Mouse (Mus musculus) hindbrain, embryonic 13.5 days (tissue): ENCODE data around the gene AW011738. TPM values are rescaled to one million over a fixed set of nuclear protein-coding genes. Genes with fewer than 3 reads are reported as not detected.

ENCODE experiments used
- ATAC-seq: fragments of 200-750 bp; cut with Nextera tagmentation; 2 replicates; pipeline ENCODE4 v1.8.0; 2017; ENCODE audit warnings: moderate TSS enrichment; ENCODE audit not compliant: low FRiP score
- H3K27ac ChIP-seq: fragments of 300-500 bp; sonication (generic); 2 replicates; pipeline ENCODE4 v1.5.1; 2015; ENCODE audit warnings: inconsistent platforms, mild to moderate bottlenecking, moderate library complexity
- H3K27me3 ChIP-seq: fragments of 300-500 bp; sonication (generic); 2 replicates; pipeline ENCODE4 v1.6.1; 2015; ENCODE audit warnings: mild to moderate bottlenecking, inconsistent platforms
- H3K36me3 ChIP-seq: fragments of 300-500 bp; sonication (generic); 2 replicates; pipeline ENCODE4 v1.6.1; 2015; ENCODE audit warnings: mild to moderate bottlenecking, inconsistent platforms
- H3K4me1 ChIP-seq: fragments of 300-500 bp; sonication (generic); replicated peaks from 2 replicates; pipeline ENCODE4 v1.6.1; 2015; ENCODE audit warnings: inconsistent platforms
- H3K4me2 ChIP-seq: fragments of 300-500 bp; sonication (generic); 2 replicates; pipeline ENCODE4 v1.6.1; 2015; ENCODE audit warnings: inconsistent platforms, mild to moderate bottlenecking, moderate library complexity
- H3K4me3 ChIP-seq: fragments of 300-500 bp; sonication (generic); 2 replicates; pipeline ENCODE4 v1.5.1; 2015; ENCODE audit warnings: mild to moderate bottlenecking, inconsistent platforms
- H3K9ac ChIP-seq: fragments of 300-500 bp; sonication (generic); 2 replicates; pipeline ENCODE4 v1.6.1; 2015; ENCODE audit warnings: mild to moderate bottlenecking, inconsistent platforms
- H3K9me3 ChIP-seq: fragments of 300-500 bp; sonication (generic); 2 replicates; pipeline ENCODE4 v1.6.1; 2016; ENCODE audit warnings: inconsistent platforms
- WGBS: fragments of 180-500 bp; shearing (Covaris S2); methylation state at CpG from one replicate; pipeline ENCODE4 v1.1.7; 2015; 5-methylcytosine and 5-hydroxymethylcytosine counted together
- polyA plus RNA-seq: library from polyadenylated mRNA; unstranded; fragments of >200 nt; fragmentation: Nextera tagmentation; extraction: Ambion mirVana; gene quantifications from 2 replicates; pipeline ENCODE4 v1.2.1, GENCODE M21; 2015

Gene AW011738
- polyA plus RNA-seq, 1 experiment from 2014 or later, result 6.8 TPM

DNA sequence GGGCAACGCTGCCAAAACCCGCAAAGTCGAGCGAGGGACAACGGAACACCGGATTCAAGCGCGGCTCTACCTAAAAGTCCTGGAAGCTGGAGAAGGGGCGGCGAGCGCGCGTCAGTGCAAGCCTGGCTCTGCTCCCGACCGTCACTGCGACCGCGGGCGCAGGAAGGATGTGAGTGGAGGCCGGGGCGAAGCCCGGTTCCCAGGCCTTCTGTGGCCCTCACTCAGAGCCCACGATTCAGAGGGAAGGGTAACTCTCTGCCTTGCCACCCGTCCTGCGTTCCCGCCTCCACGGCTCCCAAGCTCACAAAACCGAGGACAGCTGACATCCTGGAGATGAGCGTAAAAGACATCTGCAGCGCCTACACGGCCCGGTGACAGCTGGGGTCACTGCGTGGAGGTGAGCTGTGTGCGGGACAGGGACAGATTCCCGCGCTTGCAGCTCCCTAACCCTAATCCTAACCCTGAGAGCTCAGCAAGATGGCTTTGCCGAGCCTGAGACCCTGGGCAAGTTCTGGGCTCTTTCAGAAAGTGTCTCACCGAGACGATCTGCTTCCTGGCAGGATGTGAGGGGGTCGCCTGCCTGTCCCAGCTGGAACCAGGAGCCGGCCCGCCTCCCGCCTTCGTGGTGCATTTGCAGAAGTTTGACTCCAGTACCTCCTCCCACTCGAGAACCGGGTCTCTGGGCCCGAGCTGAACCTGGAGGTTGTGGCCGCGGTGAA, 468 bp downstream of the AW011738 start:
- Histone ChIP-seq H3K9me3 (no peaks in the 10 kb centered on the region), H3K36me3 (no peaks in the 10 kb centered on the region), H3K27me3 (peaks cover 16% of the 10 kb centered on the region; the same call in 1 of the 2 replicates), H3K9ac (peak overlapping the region; percentile 81), H3K4me2 (peak overlapping the region; percentile 94), H3K27ac (peak overlapping the region; percentile 44), H3K4me1 (peaks cover 33% of the 10 kb centered on the region), H3K4me3 (peak overlapping the region; percentile 61)
- ATAC-seq, result peak; percentile 72
- WGBS, result under 1% methylated on average over 49 of the region's 49 CpGs

DNA sequence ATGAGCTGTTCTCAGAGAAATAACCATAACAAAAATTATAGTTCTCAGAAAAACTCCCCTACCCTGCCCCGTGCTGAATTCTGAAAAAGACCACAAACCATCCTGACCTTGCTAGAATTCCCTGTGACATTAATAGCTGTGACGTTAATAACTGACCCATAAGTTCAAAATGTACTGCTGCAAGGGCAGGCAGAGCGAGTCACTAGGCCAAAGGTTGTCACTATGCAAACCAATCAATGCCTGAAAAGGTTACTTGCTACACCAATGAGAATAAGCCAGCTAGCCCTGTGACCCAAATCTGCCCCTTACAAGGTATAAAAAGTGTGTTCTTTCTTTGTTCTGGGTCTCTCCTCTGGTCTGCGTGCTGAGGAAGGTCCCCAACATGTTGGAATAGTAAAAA, 5.8 kb downstream of the AW011738 start:
- Histone ChIP-seq H3K36me3 (no peaks in the 10 kb centered on the region), H3K4me2 (no peak overlapping the region), H3K4me3 (no peak overlapping the region), H3K9ac (no peak overlapping the region), H3K9me3 (no peaks in the 10 kb centered on the region), H3K4me1 (peaks cover 19% of the 10 kb centered on the region), H3K27ac (no peak overlapping the region), H3K27me3 (peaks cover 11% of the 10 kb centered on the region; the same call in 1 of the 2 replicates)
- WGBS, result 96% methylated on average over 4 of the region's 4 CpGs
- ATAC-seq, result no peak

DNA sequence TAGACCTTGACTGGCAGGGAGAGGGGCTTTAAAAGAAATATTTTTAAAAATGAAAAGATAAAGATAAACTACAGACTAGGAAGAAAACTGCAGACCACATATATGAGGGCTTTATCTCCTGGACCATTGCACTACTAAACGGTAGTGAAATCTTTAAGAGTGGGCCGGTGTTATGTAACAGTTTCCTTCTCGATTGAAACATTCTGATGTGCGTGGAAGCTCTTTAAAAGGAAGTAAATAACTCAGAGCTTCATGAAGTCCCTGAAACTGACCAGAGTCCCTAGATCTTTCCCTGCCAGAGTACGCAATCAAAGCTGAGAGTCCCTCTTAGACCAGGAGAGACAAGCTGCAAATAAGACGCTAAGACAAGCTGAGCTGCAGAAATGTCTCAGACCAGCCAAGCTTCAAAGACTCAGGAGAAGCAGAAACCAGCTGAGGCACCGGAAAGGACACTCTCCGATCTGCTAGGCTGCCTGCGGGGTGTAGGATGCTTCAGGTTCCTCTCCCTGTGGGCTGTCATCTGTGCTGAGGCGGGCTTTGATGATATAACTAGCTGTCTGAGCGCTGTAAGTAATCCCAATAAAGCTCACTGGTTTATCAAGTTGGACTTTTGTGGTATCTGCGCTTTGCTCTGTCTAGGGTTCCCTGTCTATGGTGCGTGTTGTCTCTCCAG, 7.0 kb downstream of the AW011738 start:
- H3K36me3 ChIP-seq, result no peaks in the 10 kb centered on the region
- H3K9me3 ChIP-seq, result no peaks in the 10 kb centered on the region
- no peaks in the 10 kb centered on the region for H3K27me3 ChIP-seq
- no peak overlapping the region for H3K4me2 ChIP-seq
- WGBS, result 82% methylated on average over 13 of the region's 13 CpGs
- no peak overlapping the region for H3K4me3 ChIP-seq
- H3K27ac ChIP-seq, result no peak overlapping the region
- peaks cover 7% of the 10 kb centered on the region; the same call in 1 of the 2 replicates for H3K4me1 ChIP-seq
- no peak overlapping the region for H3K9ac ChIP-seq
- no peak for ATAC-seq

DNA sequence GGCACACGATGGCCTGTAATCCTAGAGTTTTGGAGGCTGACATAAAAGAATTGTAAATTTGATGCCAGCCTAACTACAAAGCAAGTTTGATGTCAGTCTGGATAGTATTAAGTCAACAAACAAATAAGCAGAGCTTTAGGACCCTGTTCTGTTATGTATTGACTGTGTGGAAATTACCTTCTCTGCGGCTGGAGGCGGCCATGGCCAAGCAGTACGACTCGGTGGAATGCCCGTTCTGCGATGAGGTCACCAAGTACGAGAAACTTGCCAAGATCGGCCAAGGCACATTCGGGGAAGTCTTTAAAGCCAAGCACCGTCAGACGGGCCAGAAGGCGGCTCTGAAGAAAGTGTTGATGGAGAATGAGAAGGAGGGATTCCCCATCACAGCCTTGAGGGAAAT, 10.0 kb downstream of the AW011738 start:
- no peak overlapping the region for H3K27ac ChIP-seq
- H3K4me2 ChIP-seq, result no peak overlapping the region
- no peak for ATAC-seq
- no peaks in the 10 kb centered on the region for H3K36me3 ChIP-seq
- no peaks in the 10 kb centered on the region for H3K9me3 ChIP-seq
- no peak overlapping the region for H3K4me3 ChIP-seq
- H3K9ac ChIP-seq, result no peak overlapping the region
- no peaks in the 10 kb centered on the region for H3K4me1 ChIP-seq
- 94% methylated on average over 13 of the region's 13 CpGs for WGBS
- H3K27me3 ChIP-seq, result no peaks in the 10 kb centered on the region

DNA sequence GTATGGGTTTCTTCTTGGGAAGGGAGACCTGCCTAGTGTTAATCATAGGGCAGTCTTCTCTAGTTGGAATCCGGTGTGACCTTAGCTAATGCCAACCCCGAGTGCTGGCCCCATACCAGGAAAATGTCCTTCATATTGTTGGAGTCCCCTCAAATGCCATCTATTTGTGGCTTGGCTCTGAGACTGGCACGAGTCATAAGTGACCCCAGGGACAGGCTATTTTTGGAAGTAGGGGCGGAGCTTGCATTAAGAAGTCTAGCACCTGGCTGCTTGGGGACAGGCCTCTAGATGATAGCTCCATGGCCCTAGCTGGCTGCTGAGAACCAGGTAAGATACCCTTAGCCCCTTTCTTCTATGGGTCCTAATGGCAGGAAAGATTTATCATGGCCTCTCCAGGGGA, 12.5 kb downstream of the AW011738 start, which contains the start of gene Perm1:
Gene Perm1 (plus strand): TSS at position 220 of the 400 bp plus-strand sequence.
- no peak within 1 kb of the TSS for H3K9ac ChIP-seq
- no peak for ATAC-seq

DNA sequence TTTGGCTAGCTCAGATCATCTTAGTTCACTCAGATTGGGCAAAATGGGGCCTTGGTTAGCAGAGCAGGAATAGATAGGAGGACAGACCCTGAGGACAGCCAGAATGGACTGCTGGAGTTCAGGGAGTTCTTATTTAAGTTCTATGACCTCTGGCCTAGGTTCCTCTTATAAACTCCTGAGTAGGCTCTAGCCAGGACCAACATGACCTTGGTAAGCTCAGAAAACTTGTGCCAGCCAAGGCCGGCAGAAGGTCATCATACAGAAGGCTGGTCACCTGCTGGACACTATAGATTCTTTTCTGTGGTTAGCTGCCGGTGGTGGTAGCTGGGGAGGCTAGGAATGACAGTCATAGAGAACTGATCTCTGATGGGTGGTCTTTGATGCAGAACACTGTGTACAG, 13.1 kb downstream of the AW011738 start:
- H3K9ac ChIP-seq, result no peak overlapping the region
- H3K36me3 ChIP-seq, result peaks cover 12% of the 10 kb centered on the region
- no peak overlapping the region for H3K4me2 ChIP-seq
- no peak overlapping the region for H3K27ac ChIP-seq
- H3K4me1 ChIP-seq, result no peaks in the 10 kb centered on the region
- H3K4me3 ChIP-seq, result no peak overlapping the region
- no peaks in the 10 kb centered on the region for H3K9me3 ChIP-seq
- WGBS, result 91% methylated on average over 2 of the region's 2 CpGs
- H3K27me3 ChIP-seq, result no peaks in the 10 kb centered on the region
- no peak for ATAC-seq

More for the DNA sequence above, 12.5 kb downstream of the AW011738 start, which contains the start of gene Perm1:
- Histone ChIP-seq H3K27ac (no peak within 1 kb of the TSS), H3K27me3 (no peaks in the 10 kb centered on the region), H3K4me1 (no peaks in the 10 kb centered on the region), H3K4me2 (no peak within 1 kb of the TSS), H3K36me3 (peaks cover 9% of the 10 kb centered on the region), H3K4me3 (no peak within 1 kb of the TSS), H3K9me3 (no peaks in the 10 kb centered on the region)
- 78% methylated on average over 4 of the region's 4 CpGs for WGBS

DNA sequence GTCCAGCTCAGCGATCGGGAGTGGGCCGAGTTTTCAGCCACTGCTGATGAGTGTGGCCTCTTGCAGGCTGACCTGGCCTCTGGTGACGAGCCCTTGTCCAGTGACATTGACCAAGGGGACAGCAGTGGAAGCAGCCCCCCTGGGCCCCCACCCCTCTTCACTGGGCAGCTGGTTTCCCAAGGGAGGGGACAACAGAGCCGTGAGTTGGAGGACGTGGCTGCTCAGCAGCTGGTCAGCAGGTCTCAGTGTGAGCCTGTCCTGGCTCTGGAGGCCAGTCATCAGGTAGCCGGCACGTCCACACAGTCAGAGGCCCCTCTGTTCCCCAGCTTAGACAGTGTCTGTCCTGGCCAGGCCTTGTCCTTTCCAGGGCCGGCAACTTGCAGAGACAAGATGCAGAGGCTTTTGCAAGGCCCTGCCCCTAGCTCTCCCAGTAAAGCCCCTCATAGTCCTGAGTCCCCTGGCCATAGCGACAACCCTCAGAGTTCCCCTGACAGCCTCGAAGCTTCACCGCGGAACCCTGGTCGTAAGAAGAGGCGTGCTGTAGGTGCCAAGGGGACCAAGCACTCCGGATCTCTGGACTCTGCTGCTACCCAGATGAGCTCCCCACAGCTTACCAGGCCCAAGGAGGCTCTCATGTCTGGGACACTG, 14.0 kb downstream of the AW011738 start:
- Histone ChIP-seq H3K27ac (no peak overlapping the region), H3K4me2 (no peak overlapping the region), H3K4me3 (no peak overlapping the region), H3K27me3 (no peaks in the 10 kb centered on the region), H3K36me3 (peaks cover 22% of the 10 kb centered on the region), H3K9me3 (no peaks in the 10 kb centered on the region), H3K4me1 (no peaks in the 10 kb centered on the region), H3K9ac (no peak overlapping the region)
- ATAC-seq, result no peak
- WGBS, result 83% methylated on average over 16 of the region's 16 CpGs

DNA sequence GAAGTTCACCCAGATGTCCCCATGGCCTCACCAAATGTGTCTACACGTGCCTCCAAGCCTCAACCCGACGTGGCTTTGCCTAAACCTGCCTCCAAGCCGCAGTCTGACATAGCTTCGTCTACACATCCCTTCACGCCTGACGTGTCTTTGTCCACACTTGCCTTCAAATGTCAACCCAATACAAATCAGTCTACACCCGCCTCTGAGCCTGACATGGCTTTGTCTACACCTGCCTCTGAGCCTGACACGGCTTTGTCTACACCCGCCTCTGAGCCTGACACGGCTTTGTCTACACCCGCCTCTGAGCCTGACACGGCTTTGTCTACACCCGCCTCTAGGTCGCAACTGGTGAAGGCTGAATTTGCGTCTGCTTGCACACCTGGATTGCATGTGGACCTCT, 14.7 kb downstream of the AW011738 start:
- WGBS, result 84% methylated on average over 16 of the region's 16 CpGs

DNA sequence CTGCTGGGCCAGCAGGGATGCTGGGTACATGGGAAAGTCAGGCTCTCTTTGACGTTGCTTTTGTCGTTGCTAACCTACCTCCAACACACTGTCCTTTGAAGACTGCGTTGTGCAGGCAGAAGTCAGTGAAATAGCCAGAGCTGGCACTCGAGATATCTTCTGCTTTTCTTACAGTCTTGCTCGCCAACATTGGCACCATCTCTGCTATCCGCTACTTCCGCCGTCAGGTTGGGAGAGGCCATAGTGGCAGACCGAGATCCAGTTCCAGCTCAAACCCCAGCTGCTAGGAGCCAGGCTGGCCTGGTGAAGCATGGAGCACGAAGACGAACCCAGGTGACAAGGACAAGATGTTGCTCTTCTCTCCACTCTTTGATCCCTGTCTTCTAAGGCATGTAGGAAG, 16.8 kb downstream of the AW011738 start:
- Histone ChIP-seq H3K4me1 (no peaks in the 10 kb centered on the region), H3K9me3 (no peaks in the 10 kb centered on the region), H3K4me2 (no peak overlapping the region), H3K27me3 (no peaks in the 10 kb centered on the region), H3K4me3 (no peak overlapping the region), H3K36me3 (peaks cover 44% of the 10 kb centered on the region), H3K9ac (no peak overlapping the region), H3K27ac (no peak overlapping the region)
- WGBS, result 90% methylated on average over 11 of the region's 11 CpGs
- ATAC-seq, result no peak

More for the DNA sequence above, 14.7 kb downstream of the AW011738 start:
- Histone ChIP-seq H3K27ac (no peak overlapping the region), H3K36me3 (peaks cover 28% of the 10 kb centered on the region), H3K27me3 (no peaks in the 10 kb centered on the region), H3K4me3 (no peak overlapping the region), H3K9ac (no peak overlapping the region), H3K4me2 (no peak overlapping the region), H3K4me1 (no peaks in the 10 kb centered on the region), H3K9me3 (no peaks in the 10 kb centered on the region)
- ATAC-seq, result no peak

DNA sequence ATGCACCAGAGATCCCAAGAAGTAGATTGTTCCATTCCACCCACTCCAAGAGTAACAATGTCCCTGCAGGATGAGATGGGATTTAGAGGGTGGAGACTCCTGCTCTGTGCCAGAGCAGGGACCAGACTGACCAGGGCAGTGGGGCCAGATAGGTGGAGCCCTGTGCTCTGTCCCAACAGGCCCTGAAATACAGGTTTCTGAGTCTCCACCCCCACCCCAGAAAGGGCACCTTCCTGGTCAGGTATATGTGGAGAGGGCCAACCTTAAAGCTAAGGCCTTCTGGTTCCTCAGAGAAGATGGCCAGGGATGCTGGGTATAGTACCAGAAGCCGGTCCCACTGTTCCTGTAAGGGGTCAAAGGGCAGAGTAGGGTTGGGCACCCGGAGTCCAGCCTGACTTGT, 21.2 kb downstream of the AW011738 start:
- no peak overlapping the region for H3K27ac ChIP-seq
- no peaks in the 10 kb centered on the region for H3K27me3 ChIP-seq
- H3K4me1 ChIP-seq, result peaks cover 10% of the 10 kb centered on the region
- peaks cover 54% of the 10 kb centered on the region for H3K36me3 ChIP-seq
- no peak overlapping the region for H3K4me3 ChIP-seq
- ATAC-seq, result no peak
- 86% methylated on average over 2 of the region's 2 CpGs for WGBS
- H3K4me2 ChIP-seq, result no peak overlapping the region
- no peaks in the 10 kb centered on the region for H3K9me3 ChIP-seq
- H3K9ac ChIP-seq, result no peak overlapping the region

DNA sequence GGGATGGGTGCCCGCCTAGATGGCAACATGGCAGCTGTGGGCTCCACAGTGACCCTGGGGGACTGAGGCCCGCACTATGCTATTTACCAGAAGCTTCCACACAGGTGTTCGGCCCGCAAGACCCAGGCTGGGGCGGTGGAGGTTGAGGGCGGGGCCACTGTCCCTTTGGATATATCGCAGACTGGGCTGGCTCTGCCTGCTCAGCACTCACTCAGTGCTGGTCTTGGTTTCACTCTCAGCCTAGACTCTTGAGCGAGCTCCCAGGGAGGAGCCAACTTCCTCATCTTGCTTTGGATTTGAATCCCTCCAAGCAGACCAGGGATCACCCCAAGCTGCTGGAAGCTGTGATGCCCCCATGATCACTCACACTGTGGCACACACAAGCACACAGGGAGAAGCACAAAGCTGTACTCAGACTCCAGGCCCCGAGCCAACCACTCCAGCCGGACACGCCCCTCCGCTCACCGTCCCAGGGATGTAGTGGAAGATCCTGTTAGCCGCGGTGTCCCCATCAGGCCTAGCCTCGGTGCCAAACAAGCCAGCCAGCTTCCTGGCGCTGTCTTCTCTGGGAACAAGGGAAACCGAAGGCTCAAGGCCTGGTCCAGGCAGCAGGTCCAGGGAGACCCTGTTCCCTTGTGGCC, 24.8 kb downstream of the AW011738 start:
- no peak overlapping the region for H3K4me2 ChIP-seq
- peaks cover 66% of the 10 kb centered on the region for H3K36me3 ChIP-seq
- WGBS, result 37% methylated on average over 18 of the region's 18 CpGs
- no peak overlapping the region for H3K9ac ChIP-seq
- peaks cover 10% of the 10 kb centered on the region for H3K4me1 ChIP-seq
- H3K27ac ChIP-seq, result no peak overlapping the region
- H3K9me3 ChIP-seq, result no peaks in the 10 kb centered on the region
- no peaks in the 10 kb centered on the region for H3K27me3 ChIP-seq
- H3K4me3 ChIP-seq, result no peak overlapping the region
- ATAC-seq, result no peak

DNA sequence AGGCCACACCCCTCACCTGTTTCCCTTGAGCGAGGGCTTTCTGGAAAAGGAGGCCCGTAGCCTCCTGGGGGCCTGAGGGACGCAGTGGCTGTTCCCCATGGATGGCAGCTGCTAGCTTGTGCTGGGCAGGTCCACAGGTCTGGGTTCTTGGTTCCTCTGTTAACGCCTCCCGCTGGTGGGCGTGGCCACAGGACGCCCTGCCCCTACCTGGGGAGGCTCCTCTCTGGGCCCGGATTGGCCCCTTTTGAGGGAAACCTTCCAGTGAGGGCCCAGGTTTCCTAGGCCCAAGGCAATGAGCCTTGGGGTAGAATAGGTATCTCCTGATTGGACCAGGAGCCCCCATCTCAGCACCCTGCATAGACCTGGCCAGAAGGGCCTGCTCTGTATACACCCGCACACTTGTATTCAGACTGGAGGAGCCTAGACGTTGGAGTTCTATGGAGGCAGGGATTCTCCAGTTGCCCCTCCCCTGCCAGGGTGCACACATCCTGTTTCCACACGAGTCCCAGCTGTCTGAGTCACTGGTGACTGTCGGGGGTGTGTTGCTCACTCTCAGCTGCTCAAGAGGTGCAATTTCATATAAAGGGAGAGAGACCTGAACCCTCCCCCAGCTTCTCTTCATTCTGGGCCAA, 25.4 kb downstream of the AW011738 start:
- no peaks in the 10 kb centered on the region for H3K9me3 ChIP-seq
- H3K9ac ChIP-seq, result no peak overlapping the region
- no peak overlapping the region for H3K4me3 ChIP-seq
- peaks cover 64% of the 10 kb centered on the region for H3K36me3 ChIP-seq
- no peak for ATAC-seq
- no peak overlapping the region for H3K4me2 ChIP-seq
- no peak overlapping the region for H3K27ac ChIP-seq
- no peaks in the 10 kb centered on the region for H3K27me3 ChIP-seq
- 28% methylated on average over 12 of the region's 12 CpGs for WGBS
- peaks cover 16% of the 10 kb centered on the region for H3K4me1 ChIP-seq
